Mouse (Mus musculus): Measurements from ENCODE around the gene Agbl4.
A peak's percentile ranks its signal among the peaks of the same experiment; 100 is the strongest.

The Agbl4 gene

DNA sequence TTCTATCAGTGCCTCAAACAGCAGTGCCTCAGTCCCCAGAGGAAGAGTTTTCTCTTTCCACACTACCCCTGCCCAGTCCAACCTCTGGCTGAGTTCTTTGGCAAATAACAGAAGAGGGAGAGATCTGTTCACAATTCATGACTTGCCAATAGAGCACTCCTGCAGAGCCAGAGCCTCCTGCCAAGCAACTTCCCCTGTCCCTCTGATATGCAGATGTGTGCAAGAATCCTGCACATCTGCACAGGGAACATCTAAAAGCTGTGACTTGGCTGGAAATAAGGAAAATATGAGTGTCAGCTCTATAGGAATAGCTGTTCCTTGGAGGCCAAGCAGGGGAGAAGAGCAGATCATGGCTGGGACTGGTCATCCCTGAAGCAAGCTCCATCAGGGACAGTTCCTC is 993.3 kb downstream of the Agbl4 start:
- DNase-seq (ENCODE audit: low read depth, low spot score), result no peak

DNA sequence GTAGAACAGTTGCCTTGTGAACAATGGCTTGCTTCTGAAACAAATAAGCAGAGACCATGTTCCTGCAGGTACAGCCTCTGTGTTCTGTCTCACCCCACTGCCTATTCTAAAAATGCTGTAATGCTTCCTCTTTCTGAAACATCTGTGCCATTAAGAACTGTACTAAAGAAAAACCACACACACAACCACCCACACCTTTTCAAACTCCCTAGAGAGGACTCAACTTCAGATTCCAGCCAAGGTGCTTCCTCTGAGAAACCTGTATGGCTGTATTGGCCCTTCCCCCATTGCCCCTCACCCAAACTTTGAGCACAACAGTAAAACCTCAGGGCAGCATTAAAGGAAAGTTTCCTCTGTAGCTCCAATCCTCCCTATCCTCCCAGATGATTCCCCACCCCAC is 1002.3 kb downstream of the Agbl4 start:
- peak; percentile 88 for DNase-seq (ENCODE audit: low read depth, low spot score)

DNA sequence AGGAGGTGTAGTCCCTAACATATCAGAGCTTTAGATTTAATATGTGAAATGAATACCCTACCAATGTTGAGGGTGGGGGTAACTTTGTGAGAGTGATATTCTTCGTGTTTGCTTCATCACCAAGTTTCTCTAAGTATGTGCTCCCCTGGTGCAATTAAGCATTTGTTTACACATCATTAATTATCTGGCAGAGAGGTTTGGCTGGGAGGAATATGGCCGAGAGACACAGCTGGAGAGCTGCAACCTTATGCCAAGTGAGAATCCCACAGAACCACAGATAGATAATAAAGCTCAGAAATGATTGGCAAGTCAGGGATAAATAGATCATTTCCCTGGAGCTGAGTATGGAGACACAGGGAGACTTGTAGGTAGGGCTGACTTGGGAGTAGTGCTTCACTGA is 1003.2 kb downstream of the Agbl4 start:
- DNase-seq (ENCODE audit: low read depth, low spot score), result no peak

DNA sequence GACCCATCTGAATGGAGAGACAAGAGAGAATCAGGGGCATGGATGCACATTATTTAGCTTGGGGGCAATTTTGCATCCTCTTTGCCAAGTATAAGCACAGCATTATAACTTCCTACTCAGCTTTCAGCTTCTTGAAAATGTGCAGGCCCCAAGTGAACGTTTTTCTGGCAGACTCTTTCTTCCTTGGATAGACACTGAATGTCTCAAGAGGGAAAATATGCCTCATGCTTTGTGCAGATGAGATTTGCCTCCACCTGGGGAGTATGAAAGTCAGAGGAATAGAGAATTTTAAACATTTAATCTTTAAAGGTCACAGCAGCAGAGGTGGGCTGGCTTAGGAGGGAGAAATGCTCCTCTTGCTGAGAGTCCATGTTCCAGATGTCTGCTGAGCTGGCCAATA is 1005.8 kb downstream of the Agbl4 start:
- DNase-seq (ENCODE audit: low read depth, low spot score), result no peak

DNA sequence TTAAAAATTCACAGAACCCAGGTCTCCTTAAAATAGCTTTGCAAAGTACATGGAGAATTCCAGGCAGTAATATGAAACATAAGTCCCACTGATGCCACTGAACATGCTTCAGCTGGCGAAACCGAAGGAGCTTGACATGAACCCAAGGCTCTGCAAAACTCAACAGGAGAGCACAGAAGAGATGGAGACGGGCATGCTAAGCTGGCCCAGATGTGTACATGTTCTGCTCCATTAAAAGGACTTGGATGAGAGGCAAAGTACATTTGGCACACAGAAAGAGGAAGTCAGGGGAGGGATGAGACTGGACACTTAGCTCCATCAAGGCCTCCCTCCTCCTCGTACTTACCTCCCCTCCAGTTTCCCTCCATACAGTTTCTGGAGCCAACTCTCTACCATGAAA is 1013.3 kb downstream of the Agbl4 start:
- no peak for DNase-seq (ENCODE audit: low read depth, low spot score)

DNA sequence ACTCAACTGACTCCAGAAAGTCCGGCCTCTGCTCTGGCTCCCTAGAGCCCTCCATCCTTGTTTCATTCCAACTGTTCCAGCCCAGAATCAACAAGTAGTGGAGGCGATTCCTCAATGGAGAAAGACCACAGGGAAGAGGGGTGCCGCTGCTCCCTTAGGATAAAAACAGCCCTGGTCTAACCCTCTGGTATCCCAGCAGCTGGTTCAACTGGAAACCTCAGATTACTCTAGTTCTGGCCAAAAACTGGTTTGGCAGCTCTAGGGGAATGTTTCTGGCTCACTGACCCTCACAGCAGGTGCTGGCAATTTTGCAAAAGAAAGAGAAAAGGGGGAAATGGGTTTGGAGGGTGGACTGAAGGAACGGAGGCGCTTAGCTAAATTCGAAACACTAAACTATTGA is 1016.9 kb downstream of the Agbl4 start:
- no peak for DNase-seq (ENCODE audit: low read depth, low spot score)

DNA sequence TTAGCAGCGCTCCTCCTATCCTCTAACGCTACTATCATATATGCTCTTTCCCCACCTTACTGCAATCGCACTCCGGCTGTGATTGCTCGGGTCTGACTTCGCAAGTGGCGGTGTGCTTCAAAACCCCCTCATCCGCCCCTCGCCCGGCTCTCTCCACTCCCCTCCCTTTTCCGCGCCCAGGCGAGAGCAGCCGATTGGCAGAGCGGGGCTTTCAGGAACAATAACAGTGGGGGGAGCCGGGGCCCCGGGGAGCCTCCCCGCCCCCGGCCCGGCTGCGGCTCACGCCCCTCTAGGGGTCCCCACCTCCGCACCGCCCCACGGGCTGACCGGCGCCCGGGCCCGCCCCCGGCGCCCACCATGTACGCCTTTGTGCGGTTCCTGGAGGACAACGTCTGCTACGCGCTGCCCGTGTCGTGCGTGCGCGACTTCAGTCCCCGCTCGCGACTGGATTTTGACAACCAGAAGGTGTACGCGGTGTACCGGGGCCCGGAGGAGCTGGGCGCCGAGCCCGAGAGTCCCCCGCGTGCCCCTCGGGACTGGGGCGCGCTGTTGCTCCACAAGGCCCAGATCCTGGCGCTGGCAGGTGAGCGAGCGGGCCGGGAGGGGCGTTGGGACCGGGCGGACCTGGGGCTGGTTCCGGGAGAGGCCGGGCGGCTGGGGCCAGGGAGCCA is 1017.5 kb downstream of the Agbl4 start, which contains the start of gene Bend5:
Bend5 (plus strand) TSS at position 189 of the 671 bp plus-strand sequence.
- DNase-seq (ENCODE audit: low read depth, low spot score), result peak; percentile 91

DNA sequence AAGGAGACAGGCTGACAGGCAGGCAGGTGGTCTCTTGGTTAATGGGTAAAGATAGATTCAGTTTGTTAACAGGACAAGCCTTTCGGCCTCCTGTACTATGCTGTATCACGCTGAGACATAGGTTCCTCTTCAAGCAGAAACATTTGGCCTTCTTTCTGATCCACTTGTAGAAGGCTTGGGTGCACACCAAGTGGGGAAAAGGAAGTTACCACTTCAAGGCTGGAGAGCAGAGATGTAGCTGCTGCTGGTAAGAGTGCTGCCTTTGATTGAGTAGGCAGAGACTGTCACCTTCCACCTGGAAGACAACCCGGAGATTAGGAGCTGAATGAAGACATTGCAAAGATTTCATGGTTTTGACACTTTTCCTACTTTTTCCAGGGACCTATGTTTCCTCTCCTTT is 1018.7 kb downstream of the Agbl4 start:
- peak; percentile 64 for DNase-seq (ENCODE audit: low read depth, low spot score)

DNA sequence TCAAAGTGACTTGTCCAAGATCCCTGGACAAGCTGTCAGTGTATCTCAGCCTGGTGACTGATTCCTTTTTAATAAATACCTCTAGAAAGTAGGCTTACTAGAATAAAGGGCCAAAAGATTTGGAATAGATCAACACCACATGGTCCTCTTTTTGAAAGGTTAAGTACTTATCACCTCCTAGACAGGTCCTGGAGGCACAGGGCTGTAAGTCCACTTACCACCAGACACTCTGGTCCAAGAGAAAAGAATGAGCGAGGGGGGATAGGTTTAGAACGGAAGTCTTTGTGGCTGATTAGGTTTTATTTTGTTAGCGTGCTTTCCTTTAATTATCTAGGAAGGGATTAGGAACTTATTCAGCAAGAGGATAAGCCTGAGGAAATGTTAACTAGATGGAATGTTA is 1019.1 kb downstream of the Agbl4 start:
- no peak for DNase-seq (ENCODE audit: low read depth, low spot score)

DNA sequence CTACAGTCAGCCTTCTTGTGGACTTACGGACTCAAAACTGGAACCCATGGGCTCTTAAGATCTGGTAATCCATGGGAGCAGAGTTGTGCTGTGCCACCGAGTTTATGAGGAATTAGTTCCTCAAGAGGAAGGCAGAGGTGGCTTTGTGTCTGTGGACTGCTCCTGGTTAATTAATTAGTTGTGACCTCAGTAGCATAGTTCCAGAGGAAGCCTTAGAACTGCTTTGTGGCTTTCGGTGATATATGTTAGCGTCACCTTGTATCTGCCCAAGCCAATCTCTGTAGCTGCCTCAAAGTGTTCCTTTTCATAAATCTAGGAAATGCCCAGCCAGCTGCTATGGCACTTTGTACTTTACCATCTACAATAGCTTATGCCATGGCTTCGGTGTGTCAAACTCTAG is 1020.3 kb downstream of the Agbl4 start:
- no peak for DNase-seq (ENCODE audit: low read depth, low spot score)

DNA sequence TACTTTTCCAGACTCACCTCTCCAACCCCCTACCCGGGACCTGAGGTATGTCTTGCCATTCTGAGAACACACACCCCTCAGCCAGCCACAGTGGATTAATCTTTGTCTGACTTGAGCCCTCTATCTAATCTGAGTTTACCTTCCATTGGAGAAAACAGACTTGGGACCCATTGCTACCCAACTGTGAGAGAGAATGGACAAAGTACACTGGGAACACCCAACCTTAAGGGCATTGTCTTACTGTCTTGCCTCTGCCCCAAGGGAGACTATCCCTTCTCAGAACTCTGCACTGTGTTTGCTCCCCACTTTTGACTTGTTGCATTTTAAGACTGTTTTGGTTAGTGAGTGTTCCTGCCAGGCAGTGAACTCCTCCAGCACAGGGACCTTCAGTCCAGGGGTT is 1022.0 kb downstream of the Agbl4 start:
- DNase-seq (ENCODE audit: low read depth, low spot score), result no peak

DNA sequence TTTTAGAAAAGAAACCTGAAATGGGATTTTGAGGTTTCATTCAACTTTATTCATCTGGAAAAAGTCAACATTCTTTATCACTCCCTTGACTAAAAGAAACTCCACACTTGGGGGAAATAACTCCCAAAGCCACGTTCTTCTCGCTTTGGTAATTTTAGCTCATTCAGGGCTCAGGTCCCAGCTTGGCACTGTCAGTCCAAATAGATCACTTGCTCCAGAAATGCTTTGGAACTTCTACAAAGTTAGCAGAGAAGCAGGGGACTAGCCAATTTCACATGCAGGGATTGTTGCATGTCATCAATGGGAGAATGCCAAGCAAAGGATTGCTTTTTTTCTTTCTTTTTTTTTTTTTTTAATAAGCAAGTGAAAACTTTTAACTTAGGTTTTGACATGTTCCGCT is 1022.6 kb downstream of the Agbl4 start:
- DNase-seq (ENCODE audit: low read depth, low spot score), result no peak

DNA sequence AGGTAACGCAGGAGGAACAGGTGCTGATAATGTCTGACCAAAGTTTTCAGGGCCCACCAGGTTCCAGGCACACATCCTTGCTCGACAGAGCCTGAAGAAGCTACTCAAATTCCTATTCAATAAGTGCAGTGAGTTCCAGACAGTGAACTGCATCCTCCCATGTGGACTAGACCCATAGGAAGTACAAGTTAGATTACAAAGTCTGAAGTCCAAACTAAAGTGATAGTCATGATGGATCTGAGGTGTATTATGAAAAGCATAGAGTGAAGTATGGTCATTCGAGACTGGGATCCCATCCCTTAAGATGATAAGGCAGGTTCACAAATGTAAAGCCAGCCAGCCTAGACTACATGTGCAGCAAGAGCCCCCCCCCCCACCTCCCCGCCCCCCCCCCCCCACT is 1023.5 kb downstream of the Agbl4 start:
- no peak for DNase-seq (ENCODE audit: low read depth, low spot score)

DNA sequence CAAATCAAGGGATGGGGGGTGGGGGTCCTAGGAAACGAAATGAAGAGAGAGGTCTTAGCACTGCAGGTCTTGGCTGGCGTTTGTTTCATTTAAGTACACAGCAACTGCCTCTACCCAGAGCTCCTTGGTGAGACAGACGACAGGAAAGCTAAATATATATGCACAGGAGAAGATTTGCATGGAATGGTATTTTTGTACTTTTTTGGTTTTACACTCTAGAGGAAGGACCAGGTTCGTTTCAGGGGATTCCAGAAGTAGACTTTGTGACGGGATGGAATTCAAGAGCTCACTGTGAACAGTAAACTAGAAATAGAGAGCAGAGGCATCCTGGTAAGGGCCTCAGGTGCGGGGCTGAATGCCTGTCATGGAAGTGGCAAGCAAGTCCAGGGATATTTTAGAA is 1024.3 kb downstream of the Agbl4 start:
- DNase-seq (ENCODE audit: low read depth, low spot score), result no peak

DNA sequence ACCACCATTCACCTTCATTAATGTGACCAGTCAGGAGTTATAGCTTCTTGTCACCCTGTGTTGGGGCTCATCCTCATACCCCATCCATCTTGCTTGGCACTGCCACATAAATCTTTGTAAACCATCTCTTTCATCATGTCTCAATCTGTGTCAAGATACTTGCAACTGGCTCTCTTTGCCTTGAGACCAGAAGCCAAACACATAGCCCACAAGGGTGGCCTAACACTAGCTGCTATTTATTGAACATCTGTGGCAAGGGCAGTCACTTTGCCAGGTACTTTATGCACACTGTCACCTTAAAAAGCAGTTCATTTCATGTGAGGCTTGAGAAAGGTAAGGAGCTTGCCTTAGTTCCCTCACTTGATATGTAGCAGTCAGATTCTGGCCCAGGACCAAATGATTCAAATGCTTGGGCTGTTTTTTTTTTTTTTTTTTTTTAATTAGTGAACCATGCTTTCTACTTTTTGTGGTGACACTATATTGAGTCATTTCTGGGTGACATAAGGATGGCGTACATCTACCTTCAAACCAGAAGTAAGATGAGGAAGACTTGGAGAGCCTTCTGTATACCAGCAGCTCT is 1027.0 kb downstream of the Agbl4 start:
- no peak for DNase-seq (ENCODE audit: low read depth, low spot score)

DNA sequence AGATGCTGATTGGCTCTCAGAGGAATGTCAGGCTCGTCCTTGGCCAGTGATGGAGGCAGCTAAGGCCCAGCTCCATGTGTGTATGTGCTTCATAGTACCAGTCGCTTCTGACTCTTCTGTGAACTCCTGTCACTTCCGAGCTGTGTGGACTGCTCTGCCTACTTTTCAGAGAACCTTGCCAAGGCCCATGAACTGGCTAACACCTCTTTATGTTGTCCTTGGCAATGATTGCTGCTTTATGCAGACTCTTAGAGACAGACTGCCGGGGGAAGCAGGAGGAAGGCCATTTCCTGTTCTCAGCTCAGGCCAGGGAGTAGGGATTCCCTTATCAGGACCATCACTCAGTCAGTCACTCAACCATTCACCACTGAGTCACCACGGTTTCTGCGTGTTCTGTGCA is 1027.7 kb downstream of the Agbl4 start:
- no peak for DNase-seq (ENCODE audit: low read depth, low spot score)

DNA sequence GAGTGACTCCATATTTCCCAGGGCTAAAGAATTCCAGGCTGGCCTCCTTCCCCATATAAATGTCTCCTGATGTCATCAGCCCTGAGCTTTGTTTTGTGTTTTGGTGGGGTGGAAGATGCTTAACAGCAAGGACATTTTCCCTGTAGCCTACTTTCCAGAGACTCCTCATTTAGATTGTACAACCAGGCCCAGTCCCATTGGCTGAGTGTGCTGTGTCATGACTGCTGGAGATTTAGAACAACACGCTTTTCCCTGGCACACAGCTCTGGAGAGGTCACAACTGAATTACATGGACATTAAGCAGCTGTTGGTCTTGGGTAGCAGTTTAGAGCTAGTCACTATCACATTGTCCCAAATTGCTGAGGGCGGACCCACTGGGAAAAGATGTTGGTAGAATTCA is 1033.7 kb downstream of the Agbl4 start:
- DNase-seq (ENCODE audit: low read depth, low spot score), result no peak

DNA sequence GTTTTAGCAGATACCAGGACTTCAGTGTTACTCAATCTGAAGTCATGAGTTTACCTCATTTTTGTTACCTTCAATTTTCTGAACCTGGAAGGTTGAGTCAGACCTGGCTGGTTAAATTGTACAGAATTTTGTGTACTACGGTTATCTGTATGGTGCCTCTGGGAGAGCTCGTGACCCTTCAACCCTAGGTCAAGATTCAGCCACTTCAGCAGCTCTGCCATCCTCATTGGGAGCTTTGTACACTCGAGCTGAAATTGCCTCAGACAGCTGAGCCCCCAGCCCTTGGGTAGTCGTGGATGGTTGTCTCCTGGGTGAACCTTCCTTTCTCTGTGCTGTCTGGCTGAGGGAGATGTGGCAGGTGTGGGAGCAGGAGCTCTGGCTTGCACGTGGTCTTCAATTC is 1034.6 kb downstream of the Agbl4 start:
- DNase-seq (ENCODE audit: low read depth, low spot score), result no peak

DNA sequence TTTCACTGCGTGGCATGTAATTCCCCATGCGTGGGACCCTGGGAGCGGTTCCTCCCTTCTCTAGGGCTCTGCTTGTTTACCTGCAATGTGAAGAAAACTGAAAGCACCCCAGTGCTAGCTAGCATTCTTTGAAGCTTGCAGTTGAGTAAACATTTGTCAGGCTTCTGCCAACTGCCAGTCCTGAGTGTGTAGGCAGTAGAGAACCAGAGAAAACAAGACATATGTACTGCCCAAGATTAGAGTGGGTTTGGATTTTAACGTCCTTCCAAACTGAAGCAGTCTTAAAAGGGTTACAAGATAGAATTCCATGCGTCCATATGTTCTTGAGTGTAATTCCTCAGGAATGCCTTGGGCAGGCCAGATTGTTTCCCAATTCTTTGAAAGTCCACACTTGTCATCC is 1035.0 kb downstream of the Agbl4 start:
- DNase-seq (ENCODE audit: low read depth, low spot score), result no peak

DNA sequence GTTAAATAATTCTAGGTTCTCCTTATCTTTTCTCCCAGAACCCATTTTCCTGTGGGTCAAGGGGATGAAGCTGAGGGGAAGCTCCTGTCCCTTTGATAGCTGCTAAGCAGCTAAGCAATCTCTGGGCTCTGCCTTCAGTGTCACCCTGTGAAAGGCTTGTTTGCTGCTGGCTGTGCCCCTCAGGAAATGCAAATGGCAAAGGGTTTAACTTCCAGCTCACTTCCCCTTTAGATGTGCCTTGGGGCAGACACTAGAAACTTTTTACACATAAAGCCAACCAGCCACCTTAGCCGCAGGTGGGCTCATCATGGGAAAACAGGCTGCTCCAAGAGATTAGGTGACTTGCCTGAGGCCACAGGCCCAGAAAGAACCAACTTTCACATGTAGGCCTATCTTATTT is 1044.2 kb downstream of the Agbl4 start:
- peak; percentile 87 for DNase-seq (ENCODE audit: low read depth, low spot score)

DNA sequence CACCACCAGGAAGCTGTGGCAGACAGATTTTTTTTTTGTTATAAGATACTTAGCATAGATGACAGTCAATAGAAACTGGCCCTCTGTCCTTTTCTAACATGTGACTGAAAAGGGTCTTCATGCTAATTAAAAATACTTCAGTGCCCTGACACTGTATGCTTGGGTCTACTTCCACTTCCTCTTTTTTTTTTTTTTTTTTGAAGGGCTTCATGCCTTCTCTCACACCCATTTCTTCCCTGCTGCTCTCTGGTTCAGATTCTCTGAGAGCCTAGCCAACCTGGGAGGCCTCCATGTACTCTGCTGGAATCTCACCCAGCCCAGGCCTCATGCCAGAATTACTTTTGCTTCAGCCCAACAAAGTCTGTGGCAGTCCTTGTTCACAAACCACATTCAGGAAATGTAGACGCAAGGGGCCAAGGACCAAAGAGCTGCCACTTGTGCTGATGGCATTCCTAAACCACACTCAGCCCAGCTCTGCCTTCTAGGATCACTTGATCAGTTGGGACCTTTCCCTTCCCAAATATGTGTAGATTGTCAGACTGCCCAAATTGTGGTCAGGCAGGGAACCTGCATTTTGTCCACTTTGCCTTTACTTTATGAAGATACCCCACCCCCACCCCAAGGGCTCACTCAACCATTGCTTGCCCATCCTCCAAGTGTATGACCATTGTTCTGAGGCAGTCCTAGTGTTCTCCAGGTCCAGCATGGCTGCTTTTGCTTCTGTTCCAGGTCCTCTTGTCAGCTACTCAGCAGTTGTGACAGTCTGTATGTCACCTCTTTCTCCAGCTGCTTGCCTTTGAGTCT is 1045.2 kb downstream of the Agbl4 start:
- DNase-seq (ENCODE audit: low read depth, low spot score), result peak; percentile 85

DNA sequence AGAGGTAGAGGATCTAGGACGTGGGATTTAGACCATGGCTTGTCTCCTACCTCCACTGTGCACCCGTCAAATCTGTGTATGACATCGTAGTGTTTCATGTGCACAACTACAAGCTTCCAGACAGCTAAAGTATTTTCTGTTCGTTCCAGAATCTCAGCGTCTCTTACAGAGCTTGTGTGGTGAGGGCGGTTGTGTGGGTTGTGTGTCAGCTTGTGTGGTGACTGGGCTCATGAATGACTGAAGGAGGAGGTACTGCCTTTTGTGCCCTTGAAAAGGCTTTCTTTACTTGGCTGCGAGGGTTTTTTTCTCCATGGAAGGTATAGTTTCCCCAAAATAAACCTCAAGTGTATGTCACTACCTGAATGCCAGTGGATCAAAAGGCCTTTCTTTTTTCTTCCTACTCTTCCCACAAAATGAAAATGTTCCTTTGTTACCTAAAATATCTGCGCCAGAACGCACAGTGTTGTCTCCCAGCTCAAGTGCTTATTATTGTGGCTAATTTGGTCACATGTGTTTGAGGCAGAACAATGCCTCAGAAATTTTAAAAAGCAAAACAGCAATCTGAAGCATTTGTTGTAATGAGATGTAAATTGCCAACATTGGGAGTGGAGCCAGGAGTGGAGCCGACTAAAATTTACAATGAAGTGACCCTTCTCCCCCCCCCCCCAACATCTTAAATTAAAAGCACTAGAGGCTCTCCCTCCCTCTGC is 1046.6 kb downstream of the Agbl4 start:
- DNase-seq (ENCODE audit: low read depth, low spot score), result no peak
